Mouse (Mus musculus): ENCODE measurements around the gene Nxpe5. TPM values are rescaled to one million over a fixed set of nuclear protein-coding genes. Genes with fewer than 3 reads are reported as not detected.
"Not testable (repeated sequence)": the region's sequence is repeated elsewhere in the genome, so short reads cannot be mapped to it uniquely, and the experiment has no call there.

The Nxpe5 gene
- polyA plus RNA-seq, 1 experiment from 2014 or later, result not detected

DNA sequence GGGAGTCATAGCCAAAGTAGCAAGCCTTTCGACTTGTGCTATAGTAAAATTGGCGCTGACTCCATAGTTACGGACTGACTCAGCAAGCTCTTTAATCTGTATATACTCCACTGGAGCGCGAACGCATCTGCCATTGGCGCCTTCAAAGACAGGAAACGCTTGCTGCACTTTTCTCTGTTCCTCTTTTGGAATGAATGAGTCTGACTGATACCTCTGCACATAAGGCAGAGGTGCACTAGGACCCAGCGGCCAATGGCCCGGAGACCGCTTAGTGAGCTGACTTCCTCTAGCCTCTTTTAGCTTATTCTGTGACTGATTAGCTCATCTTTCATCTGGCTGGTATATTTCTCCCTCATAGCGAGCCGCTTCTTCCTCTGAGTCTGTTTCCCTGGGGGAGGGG lies 9.1 kb upstream of the Nxpe5 start:
- not testable (repeated sequence) for H3K4me2 ChIP-seq; H3K36me3 ChIP-seq; H3K4me1 ChIP-seq (replicated peaks); ATAC-seq (ENCODE audit: insufficient number of reproducible peaks, low FRiP score); H3K27ac ChIP-seq (ENCODE audit: poor library complexity, severe bottlenecking); H3K4me3 ChIP-seq; H3K27me3 ChIP-seq (replicated peaks); H3K9ac ChIP-seq
- H3K9me3 ChIP-seq (replicated peaks), result peaks cover 32% of the 10 kb centered on the region
- 93% methylated on average over 13 of the region's 13 CpGs for whole genome bisulfite sequencing

DNA sequence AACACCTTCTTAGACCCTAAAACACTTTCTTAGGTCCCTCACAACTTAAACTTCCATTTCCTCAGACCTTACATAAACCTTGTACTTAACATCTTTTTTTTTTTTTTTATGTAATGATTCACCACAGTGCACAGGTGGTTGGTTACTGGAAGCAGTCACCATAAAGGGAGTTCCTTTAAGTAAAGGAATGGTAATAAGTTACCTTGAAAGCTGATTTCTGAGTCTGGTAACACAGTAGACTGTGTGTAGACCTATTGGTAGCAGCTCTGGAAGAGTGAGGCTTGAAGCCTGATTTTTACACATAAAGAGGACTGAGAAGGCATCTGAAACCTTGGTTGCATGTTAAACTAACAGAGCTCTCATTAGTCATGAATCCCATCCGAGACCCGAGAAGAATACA lies 5.8 kb upstream of the Nxpe5 start:
- Histone ChIP-seq H3K27ac (ENCODE audit: poor library complexity, severe bottlenecking) (no peak overlapping the region), H3K4me1 (replicated peaks) (no peaks in the 10 kb centered on the region), H3K9me3 (replicated peaks) (peaks cover 28% of the 10 kb centered on the region), H3K36me3 (no peaks in the 10 kb centered on the region), H3K27me3 (replicated peaks) (no peaks in the 10 kb centered on the region), H3K9ac (no peak overlapping the region), H3K4me2 (no peak overlapping the region), H3K4me3 (no peak overlapping the region)
- 64% methylated on average over 2 of the region's 2 CpGs for WGBS
- no peak for ATAC-seq (ENCODE audit: insufficient number of reproducible peaks, low FRiP score)

DNA sequence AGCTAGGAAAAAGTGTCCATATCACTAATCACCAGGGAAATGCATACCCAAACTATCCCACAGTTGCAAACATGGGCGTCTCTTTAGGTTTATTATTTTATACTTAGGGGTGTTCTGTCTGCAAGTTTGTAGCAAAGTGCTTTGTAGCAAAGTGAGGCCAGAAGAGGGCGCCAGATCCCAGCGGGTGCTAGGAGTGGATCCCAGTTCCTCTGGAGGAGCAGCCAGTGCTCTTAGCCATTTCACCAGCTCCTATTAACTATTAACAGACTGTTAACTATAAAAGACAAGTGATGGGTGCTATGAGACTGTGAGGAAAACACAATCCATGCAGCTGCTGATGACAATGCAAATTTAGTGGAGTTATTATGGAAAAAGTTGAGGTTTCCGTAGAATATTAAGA lies 3.6 kb upstream of the Nxpe5 start:
- ATAC-seq (ENCODE audit: insufficient number of reproducible peaks, low FRiP score), result no peak
- Histone ChIP-seq H3K4me1 (replicated peaks) (no peaks in the 10 kb centered on the region), H3K4me2 (no peak overlapping the region), H3K36me3 (no peaks in the 10 kb centered on the region), H3K27me3 (replicated peaks) (0 out of 2 replicates have a peak, but pooled peaks cover 4% of the 10 kb centered on the region), H3K27ac (ENCODE audit: poor library complexity, severe bottlenecking) (no peak overlapping the region), H3K9me3 (replicated peaks) (peaks cover 6% of the 10 kb centered on the region), H3K4me3 (no peak overlapping the region), H3K9ac (no peak overlapping the region)
- 24% methylated on average over 4 of the region's 4 CpGs for WGBS

DNA sequence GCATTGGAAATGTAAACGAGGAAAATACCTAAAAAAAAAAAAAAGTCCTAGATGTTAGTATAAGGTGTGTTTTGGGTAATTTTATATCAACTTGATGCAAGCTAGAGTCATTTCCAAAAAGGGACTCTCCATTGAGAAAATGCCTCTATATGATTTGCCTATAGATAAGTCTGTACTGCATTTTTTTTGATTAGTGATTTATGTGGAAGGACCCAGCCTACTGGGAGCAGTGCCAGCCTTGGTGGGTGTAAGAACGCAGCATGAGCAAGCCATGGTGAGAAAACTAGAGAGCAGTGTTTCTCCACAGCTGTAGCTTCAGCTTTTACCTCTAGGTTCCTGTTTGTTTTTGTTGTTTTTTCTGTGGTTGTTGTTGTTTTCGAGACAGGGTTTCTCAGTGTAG lies 2.4 kb upstream of the Nxpe5 start:
- no peak overlapping the region for H3K4me2 ChIP-seq
- ATAC-seq (ENCODE audit: insufficient number of reproducible peaks, low FRiP score), result no peak
- H3K36me3 ChIP-seq, result no peaks in the 10 kb centered on the region
- H3K4me1 ChIP-seq (replicated peaks), result no peaks in the 10 kb centered on the region
- H3K9ac ChIP-seq, result no peak overlapping the region
- H3K27ac ChIP-seq (ENCODE audit: poor library complexity, severe bottlenecking), result no peak overlapping the region
- 51% methylated on average over 3 of the region's 3 CpGs for WGBS
- no peaks in the 10 kb centered on the region for H3K9me3 ChIP-seq (replicated peaks)
- 0 out of 2 replicates have a peak, but pooled peaks cover 4% of the 10 kb centered on the region for H3K27me3 ChIP-seq (replicated peaks)
- no peak overlapping the region for H3K4me3 ChIP-seq

DNA sequence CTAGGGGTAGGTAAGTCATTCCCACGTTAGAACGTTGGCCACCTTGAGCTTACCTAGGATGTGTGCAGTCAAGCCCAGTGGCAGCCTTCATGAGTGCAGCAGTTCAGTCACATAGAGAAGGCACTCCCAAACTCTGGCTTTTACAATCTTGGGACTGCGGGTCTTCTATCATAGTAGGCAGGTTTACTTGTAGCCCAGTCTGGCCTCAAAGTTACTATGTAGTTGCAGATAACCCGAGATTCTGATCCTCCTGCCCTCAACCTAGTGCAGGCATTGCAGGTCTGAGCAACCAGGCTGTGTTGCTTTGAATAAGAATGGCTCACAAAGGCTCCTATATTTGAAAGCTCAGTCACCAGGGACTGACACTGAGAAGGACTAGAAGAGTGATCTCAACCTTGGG lies 793 bp downstream of the Nxpe5 start:
- ATAC-seq (ENCODE audit: insufficient number of reproducible peaks, low FRiP score), result no peak
- Histone ChIP-seq H3K4me1 (replicated peaks) (no peaks in the 10 kb centered on the region), H3K9ac (no peak overlapping the region), H3K36me3 (no peaks in the 10 kb centered on the region), H3K4me3 (no peak overlapping the region), H3K27ac (ENCODE audit: poor library complexity, severe bottlenecking) (no peak overlapping the region), H3K4me2 (no peak overlapping the region), H3K27me3 (replicated peaks) (0 out of 2 replicates have a peak, but pooled peaks cover 4% of the 10 kb centered on the region), H3K9me3 (replicated peaks) (no peaks in the 10 kb centered on the region)
- 71% methylated on average over 4 of the region's 4 CpGs for WGBS

DNA sequence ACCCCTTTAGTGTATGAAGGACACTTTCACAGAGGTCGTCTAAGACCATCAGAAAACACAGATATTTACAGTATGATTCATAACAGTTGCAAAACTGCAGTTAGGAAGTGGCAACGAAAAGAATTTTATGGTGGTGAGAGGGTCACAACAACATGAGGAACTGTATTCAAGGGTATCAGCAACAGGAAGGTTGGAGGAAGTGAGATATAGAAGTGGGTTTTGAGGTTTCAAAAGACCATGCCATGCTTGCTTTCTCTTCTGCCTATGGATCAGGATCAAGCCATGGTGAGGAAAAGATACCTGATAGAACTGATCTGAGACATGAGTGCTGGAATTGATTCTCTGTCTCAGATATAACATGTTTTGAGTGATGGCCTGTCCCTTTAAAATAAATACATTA lies 1.7 kb downstream of the Nxpe5 start:
- no peaks in the 10 kb centered on the region for H3K9me3 ChIP-seq (replicated peaks)
- no peaks in the 10 kb centered on the region for H3K36me3 ChIP-seq
- H3K4me2 ChIP-seq, result no peak overlapping the region
- 0 out of 2 replicates have a peak, but pooled peaks cover 4% of the 10 kb centered on the region for H3K27me3 ChIP-seq (replicated peaks)
- H3K4me3 ChIP-seq, result no peak overlapping the region
- 36% methylated on average over 2 of the region's 2 CpGs for WGBS
- H3K27ac ChIP-seq (ENCODE audit: poor library complexity, severe bottlenecking), result no peak overlapping the region
- H3K9ac ChIP-seq, result no peak overlapping the region
- no peaks in the 10 kb centered on the region for H3K4me1 ChIP-seq (replicated peaks)
- no peak for ATAC-seq (ENCODE audit: insufficient number of reproducible peaks, low FRiP score)

DNA sequence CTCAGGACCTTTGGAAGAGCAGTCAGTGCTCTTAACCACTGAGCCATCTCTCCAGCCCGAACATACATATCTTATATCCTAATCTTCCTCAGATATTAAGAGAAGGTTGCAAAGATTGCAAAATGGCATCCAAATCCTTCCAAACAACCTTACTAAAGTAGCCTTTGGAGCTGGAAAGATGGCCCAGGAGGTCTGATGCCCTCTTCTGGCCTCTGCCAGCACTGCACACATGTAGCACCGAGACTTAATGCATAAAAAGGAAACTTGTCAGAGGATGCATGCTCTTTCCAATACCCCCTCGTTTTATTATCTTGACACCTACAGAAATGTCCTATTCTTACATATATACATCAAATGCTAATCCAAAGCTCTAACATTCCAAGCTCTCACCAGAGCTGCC lies 2.3 kb downstream of the Nxpe5 start:
- 50% methylated on average over 3 of the region's 3 CpGs for WGBS
- no peaks in the 10 kb centered on the region for H3K4me1 ChIP-seq (replicated peaks)
- no peak overlapping the region for H3K9ac ChIP-seq
- no peak overlapping the region for H3K4me3 ChIP-seq
- ATAC-seq (ENCODE audit: insufficient number of reproducible peaks, low FRiP score), result no peak
- H3K27me3 ChIP-seq (replicated peaks), result 0 out of 2 replicates have a peak, but pooled peaks cover 4% of the 10 kb centered on the region
- no peaks in the 10 kb centered on the region for H3K36me3 ChIP-seq
- H3K4me2 ChIP-seq, result no peak overlapping the region
- no peak overlapping the region for H3K27ac ChIP-seq (ENCODE audit: poor library complexity, severe bottlenecking)
- H3K9me3 ChIP-seq (replicated peaks), result no peaks in the 10 kb centered on the region

DNA sequence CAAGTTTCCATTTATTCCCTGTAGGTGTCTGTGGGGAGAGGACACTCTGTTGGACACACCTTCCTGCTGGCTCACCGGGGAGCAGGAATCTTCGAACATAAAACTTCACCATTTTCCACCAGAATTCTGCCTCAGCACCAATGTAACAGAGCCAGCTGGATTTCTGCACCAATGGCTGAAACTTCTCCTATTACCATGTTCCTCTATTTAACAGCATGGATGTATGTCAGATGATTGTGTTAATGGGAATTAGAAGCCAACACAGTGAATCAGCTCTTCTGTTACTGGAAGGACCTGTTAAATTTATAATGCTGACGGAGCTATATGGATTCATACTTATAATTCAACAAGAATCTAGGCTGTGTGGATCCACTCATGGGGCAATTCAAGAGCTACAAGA lies 3.8 kb downstream of the Nxpe5 start:
- Histone ChIP-seq H3K4me2 (no peak overlapping the region), H3K36me3 (no peaks in the 10 kb centered on the region), H3K4me1 (replicated peaks) (no peaks in the 10 kb centered on the region), H3K27me3 (replicated peaks) (0 out of 2 replicates have a peak, but pooled peaks cover 4% of the 10 kb centered on the region), H3K27ac (ENCODE audit: poor library complexity, severe bottlenecking) (no peak overlapping the region), H3K9ac (no peak overlapping the region), H3K9me3 (replicated peaks) (no peaks in the 10 kb centered on the region), H3K4me3 (no peak overlapping the region)
- 91% methylated on average over 3 of the region's 3 CpGs for WGBS
- ATAC-seq (ENCODE audit: insufficient number of reproducible peaks, low FRiP score), result no peak

DNA sequence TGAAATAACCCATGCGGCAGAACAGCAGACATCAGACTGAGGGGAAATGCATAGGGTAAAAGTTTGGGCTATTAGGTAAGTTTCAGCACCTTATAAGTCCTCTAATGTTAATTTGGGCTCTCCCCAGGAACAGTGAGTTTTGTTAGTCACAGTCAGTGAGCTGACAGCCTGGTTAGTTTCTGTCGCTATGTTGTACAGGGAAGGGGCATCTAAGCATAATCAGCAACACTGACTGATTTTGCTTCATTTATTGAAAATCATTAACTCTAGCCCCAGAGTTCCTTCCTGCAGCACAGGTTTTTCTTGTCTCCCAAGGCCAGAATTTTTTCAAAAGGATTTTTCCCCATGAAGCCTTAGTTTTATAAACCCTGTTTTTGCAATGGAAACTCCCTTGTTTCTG lies 8.1 kb downstream of the Nxpe5 start:
- H3K4me2 ChIP-seq, result no peak overlapping the region
- 73% methylated on average over 2 of the region's 2 CpGs for WGBS
- no peak overlapping the region for H3K4me3 ChIP-seq
- ATAC-seq (ENCODE audit: insufficient number of reproducible peaks, low FRiP score), result no peak
- no peaks in the 10 kb centered on the region for H3K27me3 ChIP-seq (replicated peaks)
- no peaks in the 10 kb centered on the region for H3K4me1 ChIP-seq (replicated peaks)
- H3K9ac ChIP-seq, result no peak overlapping the region
- no peaks in the 10 kb centered on the region for H3K9me3 ChIP-seq (replicated peaks)
- H3K27ac ChIP-seq (ENCODE audit: poor library complexity, severe bottlenecking), result no peak overlapping the region
- no peaks in the 10 kb centered on the region for H3K36me3 ChIP-seq

DNA sequence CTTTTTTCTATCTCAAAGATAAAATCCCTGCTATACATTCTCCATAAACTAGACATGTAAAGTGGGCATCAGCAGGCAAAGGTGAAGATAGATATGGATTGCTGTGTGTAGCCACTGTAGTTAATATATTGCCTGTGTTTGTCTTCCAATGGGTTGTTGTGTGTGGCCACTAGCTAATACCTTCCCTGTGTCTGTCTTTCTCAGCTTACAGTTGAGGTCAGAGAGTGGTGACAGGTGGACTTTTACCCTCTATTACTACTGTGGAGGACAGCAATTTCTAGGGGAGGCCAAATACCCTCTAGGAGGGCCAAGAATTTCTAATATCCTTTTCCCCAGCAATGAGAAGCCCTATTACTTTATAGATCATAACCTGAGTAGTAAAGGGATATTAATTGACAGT lies 8.5 kb downstream of the Nxpe5 start:
- no peak overlapping the region for H3K9ac ChIP-seq
- H3K36me3 ChIP-seq, result no peaks in the 10 kb centered on the region
- ATAC-seq (ENCODE audit: insufficient number of reproducible peaks, low FRiP score), result no peak
- no peaks in the 10 kb centered on the region for H3K4me1 ChIP-seq (replicated peaks)
- no peaks in the 10 kb centered on the region for H3K27me3 ChIP-seq (replicated peaks)
- H3K4me3 ChIP-seq, result no peak overlapping the region
- H3K4me2 ChIP-seq, result no peak overlapping the region
- no peaks in the 10 kb centered on the region for H3K9me3 ChIP-seq (replicated peaks)
- H3K27ac ChIP-seq (ENCODE audit: poor library complexity, severe bottlenecking), result no peak overlapping the region

DNA sequence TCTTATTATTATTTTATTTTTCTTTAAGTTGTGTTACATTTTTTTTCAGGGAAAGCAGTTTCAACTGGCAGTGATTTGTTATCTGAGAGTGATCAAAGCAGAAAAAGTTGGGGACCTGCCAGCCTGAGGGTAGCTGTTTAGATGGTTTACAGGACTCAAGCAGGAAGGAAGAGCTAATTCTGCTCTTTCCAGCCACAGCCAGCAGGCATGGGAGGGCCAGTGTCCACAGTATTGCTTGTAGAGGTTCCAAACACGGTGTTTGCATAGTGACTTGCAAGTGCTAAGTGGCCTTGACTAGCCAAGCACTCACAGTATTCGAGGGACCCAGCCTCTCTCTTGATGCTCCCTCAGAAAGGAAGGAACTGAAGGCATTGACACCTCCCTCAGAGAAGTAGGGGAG lies 15.8 kb downstream of the Nxpe5 start:
- Histone ChIP-seq H3K27me3 (replicated peaks) (no peaks in the 10 kb centered on the region), H3K4me1 (replicated peaks) (no peaks in the 10 kb centered on the region), H3K27ac (ENCODE audit: poor library complexity, severe bottlenecking) (no peak overlapping the region), H3K36me3 (no peaks in the 10 kb centered on the region), H3K9me3 (replicated peaks) (peaks cover 3% of the 10 kb centered on the region; the same call in 1 of the 2 replicates), H3K9ac (no peak overlapping the region), H3K4me2 (no peak overlapping the region), H3K4me3 (no peak overlapping the region)
- WGBS, result 20% methylated on average over 2 of the region's 2 CpGs
- ATAC-seq (ENCODE audit: insufficient number of reproducible peaks, low FRiP score), result no peak

DNA sequence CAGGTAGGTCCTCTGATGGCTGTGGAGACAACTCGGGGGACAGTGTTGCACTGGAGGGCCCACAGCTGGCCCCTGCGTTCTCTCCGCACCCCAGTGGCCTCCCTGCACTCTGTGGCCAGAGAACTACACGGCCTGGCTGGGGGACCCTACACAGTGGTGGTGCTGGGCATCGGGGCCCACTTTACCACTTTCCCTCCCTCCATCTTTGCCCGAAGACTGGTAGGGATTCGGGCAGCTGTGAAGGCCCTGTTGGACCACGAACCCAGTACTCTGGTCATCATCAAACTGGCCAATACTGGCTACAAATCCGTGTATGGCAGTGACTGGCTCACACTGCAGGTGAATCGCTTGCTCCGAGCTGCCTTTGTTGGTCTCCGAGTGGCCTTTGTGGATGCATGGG lies 25.4 kb downstream of the Nxpe5 start:
- 81% methylated on average over 12 of the region's 12 CpGs for WGBS
- Histone ChIP-seq H3K4me1 (replicated peaks) (peaks cover 6% of the 10 kb centered on the region), H3K4me2 (no peak overlapping the region), H3K27ac (ENCODE audit: poor library complexity, severe bottlenecking) (no peak overlapping the region), H3K9ac (no peak overlapping the region), H3K36me3 (no peaks in the 10 kb centered on the region), H3K4me3 (no peak overlapping the region), H3K27me3 (replicated peaks) (no peaks in the 10 kb centered on the region), H3K9me3 (replicated peaks) (no peaks in the 10 kb centered on the region)
- ATAC-seq (ENCODE audit: insufficient number of reproducible peaks, low FRiP score), result no peak
